Mouse (Mus musculus) kidney, adult 2 months (tissue): ENCODE results near the gene Gm18596. TPM values are rescaled to one million over a fixed set of nuclear protein-coding genes. Genes with fewer than 3 reads are reported as not detected.

Source experiments
- DNase-seq: peaks from one replicate; pipeline ENCODE4 v3.0.0; 2021
- H3K27ac ChIP-seq: fragments of 200-500 bp; 2 replicates; pipeline ENCODE4 v1.5.1; 2012; ENCODE audit warnings: low read depth, low read length, control low read depth, inconsistent platforms; ENCODE audit not compliant: insufficient read depth
- H3K27me3 ChIP-seq: fragments of 200-500 bp; replicated peaks from 2 replicates; pipeline ENCODE4 v1.6.1; 2012; ENCODE audit warnings: mild to moderate bottlenecking, moderate library complexity, low read length, inconsistent platforms; ENCODE audit not compliant: control insufficient read depth, insufficient read depth
- H3K36me3 ChIP-seq: fragments of 200-500 bp; 2 replicates; pipeline ENCODE4 v1.6.1; 2012; ENCODE audit warnings: mild to moderate bottlenecking, moderate library complexity, low read length, inconsistent platforms; ENCODE audit not compliant: control insufficient read depth, insufficient read depth
- H3K4me1 ChIP-seq: fragments of 200-500 bp; 2 replicates; pipeline ENCODE4 v1.6.1; 2011; ENCODE audit warnings: low read length; ENCODE audit not compliant: control insufficient read depth, insufficient read depth
- H3K4me3 ChIP-seq: fragments of 200-500 bp; 2 replicates; pipeline ENCODE4 v1.5.1; 2011; ENCODE audit warnings: mild to moderate bottlenecking, low read depth, low read length, control low read depth; ENCODE audit not compliant: insufficient read depth
- CTCF ChIP-seq: fragments of 200-500 bp; conservative IDR thresholded peaks from 2 replicates; pipeline ENCODE4 v1.5.1; 2011; ENCODE audit warnings: low read depth, mild to moderate bottlenecking, control low read depth, low read length, moderate library complexity, mixed read lengths; ENCODE audit not compliant: insufficient read depth, insufficient read length
- POLR2A ChIP-seq: fragments of 200-500 bp; IDR thresholded peaks from one replicate; pipeline ENCODE4 v1.6.1; 2011; ENCODE audit warnings: low read depth, low read length, control low read depth
- WGBS: fragments of 180-500 bp; shearing (Covaris S2); methylation state at CpG from one replicate; pipeline ENCODE4 v1.1.7; 2018; 5-methylcytosine and 5-hydroxymethylcytosine counted together
- polyA plus RNA-seq: library from polyadenylated mRNA; depleted of rRNA; stranded (reverse); fragments of >200 nt; gene quantifications from 2 replicates; pipeline ENCODE4 v1.2.3, GENCODE M21; 2012; rRNA removed

Gene Gm18596
- polyA plus RNA-seq, 1 experiment, result not detected

DNA sequence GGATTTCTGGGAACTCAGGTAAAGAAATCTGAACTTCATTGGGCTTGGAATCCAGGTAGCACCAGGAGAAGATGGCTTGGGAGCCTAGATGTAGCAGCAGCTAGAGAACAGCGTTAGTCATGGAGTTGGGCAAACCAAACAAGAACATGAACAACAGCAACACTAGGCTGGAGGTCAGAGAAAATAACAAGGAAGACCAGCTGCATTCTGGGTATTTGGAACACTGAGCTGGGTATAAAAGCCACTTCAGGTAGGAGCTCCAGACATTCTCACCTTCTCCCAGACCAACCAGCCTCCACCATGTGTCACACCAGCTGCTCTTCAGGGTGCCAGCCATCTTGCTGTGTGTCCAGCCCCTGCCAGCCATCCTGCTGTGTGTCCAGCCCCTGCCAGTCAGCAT lies 36.1 kb downstream of the Gm18596 start, which contains the start of gene Gm10272:
TSS of gene Gm10272 (plus strand) at position 301 of the 400 bp plus-strand sequence.
- H3K27me3 ChIP-seq, result no peaks in the 10 kb centered on the region
- no peaks in the 10 kb centered on the region for H3K4me1 ChIP-seq
- H3K27ac ChIP-seq, result no peak within 1 kb of the TSS
- DNase-seq, result no peak
- no peak within 1 kb of the TSS for H3K4me3 ChIP-seq
- TF ChIP-seq CTCF (no peak), POLR2A (no peak)
- 95% methylated on average over 1 of the region's 1 CpGs for whole genome bisulfite sequencing
- no peaks in the 10 kb centered on the region for H3K36me3 ChIP-seq

GRCm38 (mm10) chr10:77697133-77697532 lies 45.3 kb downstream of the Gm18596 start, which contains the start of gene Gm9508:
Gm9508 (minus strand) TSS chr10:77697233.
- WGBS, result 38% methylated on average over 4 of the region's 4 CpGs

More at GRCm38 (mm10) chr10:77697133-77697532, 45.3 kb downstream of the Gm18596 start, which contains the start of gene Gm9508:
- TF ChIP-seq POLR2A (no peak), CTCF (no peak)
- Histone ChIP-seq H3K4me3 (no peak within 1 kb of the TSS), H3K4me1 (no peaks in the 10 kb centered on the region), H3K36me3 (no peaks in the 10 kb centered on the region), H3K27ac (no peak within 1 kb of the TSS), H3K27me3 (no peaks in the 10 kb centered on the region)
- no peak for DNase-seq

Other genes starting within 250 kb of the Gm18596 start
- 30.5 and 31.4 TPM in 2 replicates for gene Fam207a, start 226.9 kb downstream of the Gm18596 start, polyA plus RNA-seq
- 6.5 and 13.6 TPM in 2 replicates for gene Itgb2, start 212.4 kb downstream of the Gm18596 start, polyA plus RNA-seq
- gene Pttg1ip, start 160.9 kb downstream of the Gm18596 start, polyA plus RNA-seq, result 321 and 342 TPM in 2 replicates
- 241 and 269 TPM in 2 replicates for gene Sumo3, start 136.5 kb downstream of the Gm18596 start, polyA plus RNA-seq
- gene Gm49325, start 136.4 kb downstream of the Gm18596 start, polyA plus RNA-seq, result not detected in 2 replicates
- 29.9 and 33.8 TPM in 2 replicates for gene Ube2g2, start 120.4 kb downstream of the Gm18596 start, polyA plus RNA-seq
- 0.86 and 1.2 TPM in 2 replicates for gene Tspear, start 56.1 kb downstream of the Gm18596 start, polyA plus RNA-seq
- gene Gm19402, start 51.9 kb downstream of the Gm18596 start, polyA plus RNA-seq, result not detected in 2 replicates
- not detected in 2 replicates for gene Gm9508, start 45.4 kb downstream of the Gm18596 start, polyA plus RNA-seq
- gene Gm10272, start 36.0 kb downstream of the Gm18596 start, polyA plus RNA-seq, result not detected in 2 replicates
- not detected in 2 replicates for gene Gm10024, start 31.2 kb downstream of the Gm18596 start, polyA plus RNA-seq
- not detected in 2 replicates for gene Gm10142, start 26.8 kb downstream of the Gm18596 start, polyA plus RNA-seq
- gene Krtap12-1, start 22.0 kb downstream of the Gm18596 start, polyA plus RNA-seq, result not detected in 2 replicates
- not detected in 2 replicates for gene Gm10100, start 16.2 kb downstream of the Gm18596 start, polyA plus RNA-seq
- not detected in 2 replicates for gene Gm9736, start 8.7 kb upstream of the Gm18596 start, polyA plus RNA-seq
- not detected in 2 replicates for gene Gm3233, start 17.0 kb upstream of the Gm18596 start, polyA plus RNA-seq
- not detected in 2 replicates for gene Gm3238, start 28.7 kb upstream of the Gm18596 start, polyA plus RNA-seq
- gene Gm7138, start 34.3 kb upstream of the Gm18596 start, polyA plus RNA-seq, result not detected in 2 replicates
- not detected in 2 replicates for gene Gm3250, start 39.9 kb upstream of the Gm18596 start, polyA plus RNA-seq
- gene Gm7137, start 45.6 kb upstream of the Gm18596 start, polyA plus RNA-seq, result not detected in 2 replicates
- gene Gm9639, start 52.4 kb upstream of the Gm18596 start, polyA plus RNA-seq, result not detected in 2 replicates
- gene Gm19668, start 56.5 kb upstream of the Gm18596 start, polyA plus RNA-seq, result not detected in 2 replicates
- not detected in 2 replicates for gene Gm9507, start 69.2 kb upstream of the Gm18596 start, polyA plus RNA-seq
- gene Gm2696, start 72.0 kb upstream of the Gm18596 start, polyA plus RNA-seq, result not detected in 2 replicates
- not detected in 2 replicates for gene Krtap10-4, start 84.5 kb upstream of the Gm18596 start, polyA plus RNA-seq
- not detected in 2 replicates for gene Krtap10-10, start 93.3 kb upstream of the Gm18596 start, polyA plus RNA-seq
- gene Gm36176, start 104.2 kb upstream of the Gm18596 start, polyA plus RNA-seq, result not detected in 2 replicates
- gene Gm10318, start 110.2 kb upstream of the Gm18596 start, polyA plus RNA-seq, result not detected in 2 replicates
- gene Gm3285, start 119.3 kb upstream of the Gm18596 start, polyA plus RNA-seq, result not detected in 2 replicates
- 8.4 and 8.6 TPM in 2 replicates for gene Lrrc3, start 159.9 kb upstream of the Gm18596 start, polyA plus RNA-seq
- 0.53 and 1.2 TPM in 2 replicates for gene Trpm2, start 227.9 kb upstream of the Gm18596 start, polyA plus RNA-seq
- gene 1810043G02Rik, start 235.9 kb upstream of the Gm18596 start, polyA plus RNA-seq, result 60.5 and 75.3 TPM in 2 replicates